Mouse (Mus musculus) cerebral cortex, adult 2 months (tissue): Measurements from ENCODE around the gene Akap13.

Experiments used
- WGBS: fragments of 180-500 bp; shearing (Covaris S2); methylation state at CpG from one replicate; pipeline ENCODE4 v1.1.7; 2018; 5-methylcytosine and 5-hydroxymethylcytosine counted together

Gene Akap13

DNA sequence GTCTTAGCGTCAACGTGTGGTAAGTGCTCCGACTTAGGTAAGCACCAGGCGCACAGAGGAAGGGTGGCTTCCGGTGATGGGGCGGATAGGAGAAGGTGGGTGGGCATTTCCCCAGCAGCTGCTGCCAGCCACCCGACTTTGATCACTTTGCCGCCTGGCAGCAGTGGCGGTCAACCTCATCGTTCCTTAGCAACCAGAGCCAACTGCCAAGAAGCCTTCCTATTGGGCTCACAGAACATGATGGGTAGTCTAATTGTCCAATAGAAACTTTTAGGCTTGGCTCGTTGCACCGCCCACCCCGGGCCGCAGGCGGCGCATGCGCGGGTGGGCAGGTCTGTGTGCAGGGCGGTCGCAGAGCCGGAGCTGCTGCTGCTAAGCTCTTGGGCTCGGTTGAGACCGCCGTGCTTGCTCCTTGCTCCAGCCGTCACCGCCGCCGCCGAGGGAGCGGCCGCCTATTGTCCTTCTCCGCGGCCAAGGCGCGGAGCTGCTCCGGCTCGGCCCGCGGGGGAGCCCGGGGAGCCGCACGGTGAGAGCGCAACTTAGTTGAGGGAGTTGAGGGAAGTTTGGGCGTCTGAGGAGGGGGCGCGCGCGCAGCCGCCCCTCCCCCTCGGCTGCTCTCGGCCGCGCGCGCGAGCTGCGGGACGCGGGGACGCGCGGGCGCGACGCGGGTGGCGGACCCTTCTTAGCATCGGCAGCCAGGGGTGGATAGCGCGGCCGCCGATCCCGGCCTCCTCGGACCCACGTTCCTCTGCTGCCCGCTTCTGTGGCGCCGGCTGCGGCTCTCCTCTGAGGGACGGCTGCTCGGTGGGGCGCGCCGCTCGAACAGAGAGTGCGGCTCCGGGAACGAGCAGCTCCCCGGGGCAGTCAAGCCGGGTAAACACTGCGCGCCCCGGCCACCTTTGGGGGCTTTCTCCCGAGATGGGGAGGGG lies at the start of gene Akap13:
Akap13 (plus strand) TSS at position 312 of the 929 bp plus-strand sequence.
- under 1% methylated on average over 88 of the region's 94 CpGs for WGBS

DNA sequence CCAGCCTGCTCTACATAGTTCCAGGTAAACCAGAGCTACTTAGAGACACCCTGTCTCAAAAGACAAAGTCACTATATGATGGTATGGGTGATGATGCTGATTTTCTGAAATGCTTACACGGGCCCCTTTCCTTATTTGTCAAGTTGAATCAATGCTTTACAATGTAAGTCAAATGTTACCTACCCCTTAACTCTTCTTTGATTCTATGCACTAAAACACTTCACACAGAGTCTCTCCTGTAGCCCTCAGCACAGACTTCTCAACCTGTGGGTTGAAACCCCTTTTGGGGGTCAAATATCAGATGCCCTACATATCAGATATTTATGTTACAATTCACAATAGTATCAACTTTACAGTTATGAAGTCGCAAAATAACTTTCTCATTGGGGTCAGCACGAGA lies 44.7 kb upstream of the Akap13 start:
- 93% methylated on average over 3 of the region's 3 CpGs for WGBS

DNA sequence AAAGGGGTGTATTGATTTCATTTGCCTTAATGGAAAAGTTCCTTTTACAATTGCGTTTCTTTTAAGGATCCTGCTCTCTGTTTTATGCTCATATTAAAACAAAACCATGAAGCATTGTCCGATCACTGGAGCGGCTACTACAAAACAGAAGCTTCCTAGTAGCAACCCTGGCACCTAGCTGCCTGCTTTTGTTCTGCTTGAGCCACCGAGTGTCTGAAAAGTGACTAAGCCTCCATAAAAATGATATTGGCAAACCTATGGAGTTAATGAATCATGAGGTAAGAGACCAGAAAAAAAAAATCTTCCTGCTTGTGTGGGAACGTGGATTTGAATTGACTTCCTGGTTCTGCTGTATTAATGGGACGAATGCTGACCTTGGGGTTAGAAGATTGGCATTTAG lies 44.1 kb upstream of the Akap13 start:
- WGBS: 80% methylated on average over 6 of the region's 6 CpGs

DNA sequence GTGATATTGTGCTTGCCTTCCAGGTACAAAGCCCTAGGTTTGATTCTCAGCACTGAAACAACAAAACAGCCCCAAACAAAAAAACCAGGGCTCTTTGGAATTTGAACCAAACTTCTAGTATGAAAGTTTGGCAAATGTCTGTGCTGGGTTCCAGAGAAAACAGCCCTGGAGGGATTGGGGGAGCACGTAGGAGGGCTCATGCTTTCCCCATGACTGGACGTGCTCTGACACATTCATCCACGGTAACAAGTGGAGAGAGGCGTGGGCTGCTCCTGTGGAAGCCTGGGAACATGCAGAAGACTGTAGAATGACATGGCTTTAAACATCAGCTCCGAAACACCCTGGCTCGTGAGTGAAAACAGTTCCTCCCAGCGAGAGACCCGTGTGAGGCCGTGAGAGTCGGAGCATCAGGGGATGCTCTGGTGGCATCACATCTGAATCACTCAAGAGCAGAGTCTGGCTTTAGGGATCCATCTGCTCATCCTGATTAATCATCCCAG lies 43.3 kb upstream of the Akap13 start:
- 80% methylated on average over 10 of the region's 10 CpGs for WGBS

DNA sequence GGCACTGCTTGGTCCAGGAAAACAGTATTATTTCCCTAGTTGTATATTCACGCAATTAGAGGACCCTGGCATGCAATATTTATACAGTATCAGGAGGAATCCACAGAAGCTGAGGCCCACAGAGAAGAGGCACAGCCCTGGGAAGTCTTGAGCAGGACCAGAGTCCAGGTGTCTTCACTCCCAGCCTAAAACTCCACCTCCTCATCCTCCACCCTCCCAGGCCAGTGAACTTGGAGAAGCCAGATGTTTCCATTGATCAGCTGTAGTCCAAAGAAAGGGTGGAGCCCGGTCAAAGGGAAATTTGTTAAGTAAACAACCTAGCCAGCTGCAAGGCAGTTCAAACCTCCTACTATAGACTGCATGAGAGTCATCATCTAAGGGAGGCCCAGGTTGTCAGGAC lies 42.8 kb upstream of the Akap13 start:
- 80% methylated on average over 2 of the region's 2 CpGs for WGBS

DNA sequence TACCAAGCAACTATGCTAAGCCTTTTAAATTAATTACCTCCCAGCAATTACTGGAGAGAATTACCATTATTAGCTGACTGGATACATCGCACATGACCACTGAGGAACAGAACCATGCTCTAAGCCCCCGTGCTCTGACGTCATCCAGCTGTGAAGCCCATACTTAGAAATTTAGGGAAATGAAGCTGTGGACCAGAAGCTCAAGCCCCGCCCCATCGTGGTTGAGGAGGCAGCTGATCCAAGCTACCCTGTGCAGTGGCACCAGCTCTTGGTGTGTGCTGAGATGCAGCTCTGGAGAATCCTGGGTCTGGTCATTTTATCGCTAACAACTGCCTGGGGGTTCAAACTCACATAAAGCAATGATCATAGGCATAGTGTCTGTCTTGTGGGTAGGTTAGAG lies 41.4 kb upstream of the Akap13 start:
- WGBS: 48% methylated on average over 6 of the region's 6 CpGs

DNA sequence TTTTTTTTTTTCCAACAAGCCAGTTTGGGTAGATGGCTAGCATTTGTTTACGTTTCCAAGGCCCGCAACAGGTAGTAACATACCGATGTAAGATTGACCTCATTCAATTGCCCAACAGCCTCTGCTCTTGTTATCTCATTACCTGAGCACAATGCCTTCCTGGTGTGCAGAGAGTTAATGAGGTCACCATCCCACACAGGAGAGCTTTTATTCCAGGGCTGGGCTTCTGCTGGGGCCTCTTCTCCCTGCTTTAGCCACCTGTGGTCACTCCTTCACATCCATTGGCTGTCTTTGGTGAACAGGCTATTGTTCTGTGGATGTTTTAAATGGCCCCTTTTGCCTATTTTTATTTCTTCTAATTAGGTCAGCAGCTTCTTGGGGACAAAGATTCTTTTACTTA lies 41.0 kb upstream of the Akap13 start:
- 53% methylated on average over 3 of the region's 3 CpGs for WGBS

DNA sequence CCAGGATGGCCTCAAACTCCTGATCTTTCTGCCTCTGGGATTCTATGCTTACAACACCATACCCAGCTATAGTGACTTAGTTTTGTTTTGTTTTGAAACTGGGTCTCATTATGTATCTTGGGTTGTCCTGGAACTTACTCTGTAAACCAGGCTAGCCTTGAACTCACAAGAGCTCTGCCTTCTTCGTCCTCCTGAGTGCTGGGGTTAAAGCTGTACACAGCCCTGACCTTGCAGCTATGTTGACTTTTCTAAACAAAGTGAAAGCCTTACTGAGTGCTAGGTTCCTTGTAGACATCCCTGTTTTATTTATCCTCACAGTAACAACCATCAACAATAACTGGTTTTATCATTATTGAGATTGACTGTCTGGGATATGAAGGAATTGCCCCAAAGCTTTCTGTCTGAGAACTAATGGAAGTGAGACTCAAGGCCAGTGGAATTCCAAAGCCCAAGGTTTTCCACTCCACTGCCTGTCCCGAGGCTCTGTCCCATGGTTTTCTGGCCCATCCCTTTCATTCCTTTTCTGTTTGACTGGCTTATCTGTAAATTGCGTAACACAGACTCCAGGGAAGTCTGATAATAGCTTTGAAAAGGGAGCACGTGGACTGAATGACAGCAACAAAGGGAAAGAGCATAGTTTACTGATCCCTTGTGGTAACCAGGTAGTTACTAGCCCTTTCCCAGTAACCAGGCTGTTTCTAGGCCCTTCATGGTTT lies 40.0 kb upstream of the Akap13 start:
- 72% methylated on average over 4 of the region's 4 CpGs for WGBS

DNA sequence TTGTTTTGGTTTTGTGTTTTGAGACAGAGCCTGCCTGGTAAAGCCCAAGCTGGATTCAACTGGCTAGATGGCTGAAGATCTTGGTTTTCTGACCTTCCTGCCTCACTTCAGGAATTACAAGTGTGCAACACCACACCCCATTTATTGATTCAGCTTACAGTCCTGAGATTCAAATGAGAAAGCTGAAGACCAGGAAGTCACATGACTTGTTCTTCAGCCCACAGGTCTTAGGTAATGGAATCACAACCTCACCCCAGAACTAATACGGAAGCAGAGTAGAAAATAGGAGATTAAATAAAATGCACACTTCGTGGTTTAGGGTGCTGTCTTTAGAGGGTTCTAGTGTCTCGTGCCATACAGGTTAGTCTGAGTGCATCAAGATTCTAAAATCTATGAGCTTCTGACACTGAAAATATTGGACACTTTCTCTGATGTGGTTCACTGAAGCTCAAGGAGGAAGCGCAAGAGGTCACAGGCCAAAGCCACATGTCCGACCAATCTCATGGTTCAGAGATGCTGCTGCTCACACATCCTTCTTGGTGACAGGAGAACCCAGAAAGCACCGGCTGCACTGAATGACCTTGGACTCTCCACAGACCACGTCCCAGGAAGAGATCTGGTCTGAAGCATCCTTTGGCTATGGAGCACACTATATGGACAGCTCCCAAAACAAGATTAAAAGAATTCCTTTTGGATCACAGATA lies 39.3 kb upstream of the Akap13 start:
- WGBS: 90% methylated on average over 7 of the region's 7 CpGs

DNA sequence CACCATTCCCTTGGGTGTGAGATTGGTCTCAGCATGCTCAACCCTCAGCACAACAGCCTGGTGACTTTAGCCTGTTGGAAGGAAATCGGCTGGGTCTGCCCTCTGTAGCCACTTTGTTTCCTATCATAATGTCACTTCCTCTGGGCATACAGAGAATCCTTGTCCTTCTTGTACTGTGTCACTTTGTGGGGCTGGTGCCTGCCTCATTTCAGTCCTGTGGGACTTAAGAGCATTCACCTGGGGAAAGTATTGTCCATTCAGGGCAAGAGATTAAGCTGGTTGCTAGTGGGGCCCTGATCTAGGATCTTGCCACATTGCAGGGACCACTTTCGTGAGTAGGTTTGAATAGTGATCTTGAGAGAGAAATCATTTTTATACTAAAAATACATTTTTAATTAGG lies 34.4 kb upstream of the Akap13 start:
- 78% methylated on average over 2 of the region's 2 CpGs for WGBS

DNA sequence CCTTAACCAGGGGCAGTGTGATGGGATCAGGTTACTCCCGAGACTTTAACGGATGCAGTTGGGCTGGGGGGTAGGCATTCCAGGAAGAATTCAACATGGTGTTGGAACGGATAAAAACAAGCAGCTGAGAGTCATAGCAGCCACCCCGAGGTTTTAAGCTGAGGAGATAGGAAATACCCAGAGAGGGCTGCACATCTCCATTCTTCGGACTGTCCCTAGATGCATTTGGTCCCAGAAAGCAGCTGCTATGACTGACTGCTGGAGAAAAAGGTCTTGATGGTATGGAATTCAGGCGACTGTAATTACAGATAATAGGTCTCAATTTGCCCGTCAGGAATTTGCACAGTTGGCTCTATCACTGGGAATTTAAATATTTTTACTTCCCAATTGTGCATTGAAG lies 31.2 kb upstream of the Akap13 start:
- 69% methylated on average over 7 of the region's 7 CpGs for WGBS

DNA sequence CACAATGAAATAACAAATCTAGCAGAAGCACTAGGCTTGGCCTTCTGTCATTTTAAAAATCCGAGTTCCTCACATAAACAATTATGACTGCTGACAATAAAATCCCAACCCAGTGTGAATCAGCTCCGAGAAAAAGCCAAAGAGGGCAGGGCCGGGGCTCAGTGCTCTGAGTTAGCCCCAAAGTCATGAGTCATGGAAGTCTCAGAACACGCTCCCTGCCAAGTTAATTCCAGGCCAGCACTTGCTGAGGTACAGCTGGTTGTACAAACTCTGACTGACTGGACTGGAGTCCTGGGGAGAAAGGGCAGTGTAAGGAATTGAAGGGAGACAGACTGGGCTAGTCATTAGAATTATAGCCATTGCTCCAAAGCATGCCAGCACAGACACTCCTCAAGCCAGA lies 28.0 kb upstream of the Akap13 start:
- WGBS: 69% methylated on average over 4 of the region's 4 CpGs

DNA sequence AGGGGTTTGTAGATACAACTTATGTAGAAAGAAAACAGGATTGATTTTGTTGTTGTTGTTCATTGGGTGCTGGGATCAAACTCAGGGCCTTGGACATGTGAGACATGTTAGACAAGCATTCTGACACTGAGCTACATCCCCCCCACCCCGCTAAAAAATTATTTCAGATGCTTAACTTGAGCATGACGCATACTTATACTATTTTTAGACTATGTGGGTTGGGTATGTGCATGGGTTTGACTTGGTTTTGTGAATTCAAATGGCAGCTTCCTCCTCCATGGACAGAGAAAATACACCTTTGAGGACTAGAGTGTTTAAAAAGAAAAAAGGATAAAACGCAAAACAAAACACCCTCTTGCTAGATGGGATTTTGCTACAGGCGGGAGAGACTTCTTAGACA lies 26.4 kb upstream of the Akap13 start:
- 54% methylated on average over 4 of the region's 4 CpGs for WGBS

DNA sequence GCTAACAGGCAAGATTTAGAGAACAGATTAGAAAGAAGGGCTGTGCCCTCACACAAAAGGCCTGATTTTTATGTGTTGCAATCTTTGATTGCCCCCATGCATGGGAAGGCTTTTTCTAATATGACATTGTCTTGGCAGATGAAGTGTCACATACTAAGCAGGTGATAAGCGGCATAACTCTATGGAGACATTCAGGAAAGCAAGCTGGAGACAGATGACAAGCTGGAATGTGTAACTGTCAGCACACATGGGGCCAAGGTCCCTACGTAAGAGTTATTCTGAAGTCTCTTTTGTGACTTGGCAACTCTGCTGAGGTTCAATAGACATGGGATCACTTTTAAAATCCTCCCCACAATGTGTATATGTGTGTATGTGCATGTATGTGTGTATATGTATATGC lies 24.8 kb upstream of the Akap13 start:
- 91% methylated on average over 2 of the region's 2 CpGs for WGBS

DNA sequence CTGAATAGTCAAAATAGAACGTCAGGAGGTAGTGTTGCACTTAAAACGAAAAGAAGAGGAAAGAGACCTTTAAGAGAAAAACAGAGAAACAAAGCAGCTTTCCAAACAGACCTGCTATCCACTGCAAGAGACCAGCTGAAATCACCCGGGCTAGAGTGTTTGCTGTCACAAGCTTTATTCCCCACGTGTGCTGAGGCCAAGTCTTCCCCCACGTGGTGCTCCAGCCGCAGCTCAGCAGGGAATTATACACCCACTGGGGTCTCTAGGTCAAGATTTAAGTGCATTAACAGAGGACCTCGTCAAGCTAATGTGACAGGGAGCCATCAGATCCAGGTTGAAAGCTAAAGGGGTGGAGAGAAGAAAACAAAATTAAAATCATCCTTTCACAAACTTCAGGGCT lies 24.3 kb upstream of the Akap13 start:
- 44% methylated on average over 7 of the region's 7 CpGs for WGBS

DNA sequence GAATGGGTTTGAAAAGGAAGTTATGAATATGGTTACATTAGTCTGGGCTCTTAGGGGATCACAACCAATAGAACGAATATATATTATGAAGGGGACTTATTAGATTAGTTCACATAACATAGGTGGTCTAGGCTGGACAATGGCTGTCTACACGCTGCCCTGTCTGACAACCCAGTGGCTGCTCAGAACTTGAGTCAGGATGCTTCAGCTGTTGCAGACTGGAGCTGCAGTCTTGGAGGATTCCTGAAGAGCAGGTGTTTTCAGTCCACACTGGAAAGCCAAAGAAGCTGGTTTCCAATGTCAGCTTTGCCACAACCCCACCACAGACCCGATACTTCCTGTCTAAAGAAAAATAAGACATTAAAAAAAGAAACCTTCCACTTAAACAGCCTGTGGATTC lies 23.3 kb upstream of the Akap13 start:
- WGBS: 74% methylated on average over 3 of the region's 3 CpGs

DNA sequence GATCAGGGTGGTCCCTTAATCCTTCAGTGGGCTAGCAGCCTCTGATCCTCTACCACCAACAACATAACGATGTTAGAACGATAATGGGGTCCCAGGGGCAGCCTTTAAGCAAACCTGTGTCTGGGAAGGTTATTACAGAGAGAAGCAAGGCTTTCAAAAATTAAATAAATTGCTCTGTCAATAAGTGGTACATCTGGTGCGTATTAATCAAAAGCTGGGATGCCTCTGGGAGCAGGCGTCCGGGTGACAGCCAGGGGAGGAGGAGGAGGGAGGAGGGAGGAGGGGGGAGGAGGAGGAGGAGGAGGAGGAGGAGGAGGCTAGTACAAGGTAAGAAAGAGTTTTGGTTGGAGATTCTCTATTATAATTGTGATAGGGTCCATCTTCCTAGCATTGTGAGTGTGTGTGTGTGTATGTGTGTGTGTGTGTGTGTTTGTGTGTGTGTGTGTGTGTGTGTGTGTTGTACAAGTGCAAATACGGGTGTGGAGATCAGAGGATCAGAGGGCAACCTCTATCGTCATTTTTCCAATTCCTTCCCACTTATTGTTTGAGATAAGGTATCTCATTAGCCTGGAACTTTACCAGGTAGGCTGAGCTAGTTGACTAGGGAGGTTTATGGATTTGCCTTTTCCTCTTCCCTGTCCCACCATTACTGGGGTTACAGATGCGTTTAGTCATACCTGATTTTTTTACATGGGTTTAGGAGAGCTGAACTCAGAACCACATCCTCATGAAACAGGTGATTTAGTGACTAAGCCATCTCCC lies 18.7 kb upstream of the Akap13 start:
- WGBS: 58% methylated on average over 8 of the region's 8 CpGs

DNA sequence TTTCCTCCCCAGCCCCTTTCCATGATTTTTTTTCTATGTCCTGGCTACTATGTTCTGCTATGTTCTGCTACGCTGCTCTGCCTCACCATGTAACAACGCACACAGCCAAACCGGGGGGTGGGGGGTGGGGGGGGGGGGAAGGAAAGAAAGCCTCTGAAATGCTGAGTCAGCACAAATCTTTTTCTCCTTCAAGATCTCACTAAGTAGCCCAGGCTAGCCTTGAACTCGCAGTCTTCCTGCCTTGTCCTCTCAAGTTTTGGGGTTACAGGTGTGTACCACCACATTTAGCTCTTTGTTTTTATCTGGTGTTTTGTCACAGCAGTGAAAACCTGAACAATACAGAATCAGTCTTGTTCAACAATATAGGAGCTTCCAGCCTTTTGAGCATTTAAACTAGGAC lies 15.8 kb upstream of the Akap13 start:
- WGBS: 94% methylated on average over 4 of the region's 4 CpGs

DNA sequence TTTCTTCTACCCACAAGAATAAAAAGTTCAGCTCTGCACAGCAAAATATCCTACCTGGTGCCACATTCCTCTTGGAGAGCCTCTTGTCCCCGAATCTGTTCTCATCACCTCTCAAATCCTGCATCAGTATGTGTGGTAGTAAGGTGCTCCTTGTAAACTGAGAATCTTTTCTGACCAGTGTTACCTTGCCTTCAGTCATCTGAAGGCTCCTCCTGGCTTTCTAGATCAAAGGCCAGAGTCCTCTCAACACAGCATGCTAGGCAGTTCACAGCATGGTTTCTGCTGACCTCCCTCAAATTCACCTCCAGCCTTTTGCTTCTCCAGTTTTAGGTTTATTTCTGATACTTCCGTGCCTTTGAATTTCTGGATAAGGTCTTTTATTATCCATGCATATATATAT lies 15.1 kb upstream of the Akap13 start:
- 86% methylated on average over 2 of the region's 2 CpGs for WGBS

DNA sequence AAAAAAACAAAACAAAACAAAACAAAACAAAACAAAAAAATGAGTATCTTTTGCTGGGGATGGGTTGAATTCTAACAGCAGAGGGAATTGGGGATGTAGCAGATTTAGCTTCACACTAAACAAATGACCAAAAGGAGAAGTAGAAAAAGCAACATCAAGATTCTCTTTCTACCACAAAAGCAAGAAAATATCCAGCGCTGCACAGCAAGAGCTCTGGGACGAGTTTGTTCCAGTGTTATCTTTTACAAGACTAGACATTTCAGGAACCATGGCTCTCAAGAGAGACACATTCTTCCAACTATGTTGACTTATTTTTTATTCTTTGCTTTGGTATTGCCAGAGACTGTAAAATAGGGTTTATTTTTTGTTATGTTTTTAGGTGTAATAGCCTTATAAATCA lies 13.4 kb upstream of the Akap13 start:
- 80% methylated on average over 2 of the region's 2 CpGs for WGBS

DNA sequence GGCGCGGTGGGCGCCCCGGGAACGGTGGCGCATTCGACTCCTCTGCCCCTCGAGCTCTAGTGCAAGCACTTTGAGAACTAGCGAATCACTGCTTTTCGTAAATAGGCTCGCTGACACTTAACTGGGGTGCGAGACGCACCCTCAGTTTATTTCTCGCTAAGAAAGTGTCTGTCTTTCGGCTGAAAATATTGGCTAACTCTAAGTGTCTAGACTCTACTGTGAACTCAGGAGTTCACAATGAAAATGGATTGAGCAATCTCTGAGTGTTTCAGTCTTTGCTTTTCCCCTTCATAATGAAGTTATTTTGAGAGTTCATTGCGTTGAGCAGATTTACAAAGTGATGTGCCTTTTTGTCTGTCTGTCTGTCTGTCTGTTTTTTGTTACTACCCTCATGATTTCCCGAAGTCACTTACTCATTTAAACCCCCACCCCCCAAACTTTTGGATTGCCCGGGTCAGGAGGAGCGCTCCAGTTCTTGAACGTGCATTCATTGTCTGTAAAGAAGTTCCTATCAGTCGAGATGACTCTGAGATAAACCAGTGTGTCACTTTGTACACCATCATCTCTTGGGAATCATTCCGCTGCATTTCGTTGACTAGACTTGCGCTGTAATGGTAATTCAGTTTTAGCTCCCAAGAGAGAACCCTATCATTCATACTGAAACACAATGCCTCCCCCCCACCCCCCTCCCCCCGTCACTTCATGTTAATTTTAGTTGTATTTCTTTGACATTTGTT lies 986 bp downstream of the Akap13 start:
- 5% methylated on average over 25 of the region's 25 CpGs for WGBS
